Mouse (Mus musculus) heart, adult 11 months (tissue): ENCODE data around the gene Olfr1467.

Experiments used
- DNase-seq: peaks from one replicate; pipeline ENCODE4 v3.0.0; 2022

Gene Olfr1467

DNA sequence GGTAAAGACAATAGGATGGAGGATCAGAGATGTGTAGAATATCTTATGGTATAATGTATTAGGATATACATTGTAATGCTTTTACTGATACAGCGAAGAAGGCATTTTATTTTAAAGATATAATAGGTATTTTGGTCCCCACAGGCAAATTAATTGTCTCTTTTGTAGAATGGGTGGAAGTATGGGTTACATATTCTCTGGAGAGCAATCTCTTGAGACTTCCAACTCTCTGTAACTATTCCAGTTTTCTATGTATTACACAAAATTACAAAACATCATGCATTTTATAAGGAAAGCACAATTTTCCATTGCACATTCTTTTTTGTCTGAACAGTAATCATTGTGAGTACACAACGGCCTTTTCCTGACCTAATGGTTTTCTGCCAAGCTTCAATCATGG, at the start of gene Olfr1467:
Gene Olfr1467 (plus strand): TSS at position 301 of the 400 bp plus-strand sequence.
- DNase-seq = no peak

DNA sequence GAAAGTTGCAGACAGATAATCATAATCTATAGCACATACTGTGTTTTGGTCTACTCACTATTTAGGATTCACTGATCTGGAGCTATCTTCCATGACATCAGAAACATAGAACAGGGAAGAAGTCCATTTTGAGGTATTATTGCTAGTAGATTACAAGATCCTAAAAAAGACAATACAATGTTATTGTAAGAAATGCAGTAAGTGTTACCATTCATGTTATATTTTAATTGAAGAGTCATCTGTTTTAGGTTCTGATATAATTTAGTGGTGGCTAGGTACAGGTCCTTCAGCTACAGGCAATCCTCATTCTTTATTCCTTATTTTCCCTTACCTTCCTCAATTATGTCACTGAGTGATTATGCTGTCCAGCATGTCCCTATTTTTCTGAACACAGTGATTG, 46.6 kb upstream of the Olfr1467 start, which contains the start of gene Olfr1465:
Gene Olfr1465 (minus strand): TSS at position 101 of the 400 bp plus-strand sequence.
- no peak for DNase-seq

DNA sequence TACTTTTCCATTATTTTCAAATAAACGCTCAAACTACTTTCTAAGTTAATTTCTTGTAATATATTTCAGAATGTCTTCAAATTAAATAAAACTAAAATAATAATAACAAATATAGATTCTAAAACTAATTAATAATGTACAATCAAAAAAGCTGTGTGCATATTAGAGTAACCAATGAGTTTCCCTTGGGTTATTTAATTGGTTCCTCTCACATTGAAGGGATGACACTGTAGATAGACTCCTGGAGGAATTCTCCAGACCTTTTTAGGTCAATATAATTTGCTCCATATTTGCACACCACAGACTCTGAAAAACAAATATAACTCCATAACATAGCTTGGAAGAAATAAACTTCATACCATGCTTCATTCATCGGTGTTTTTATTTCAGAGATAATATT, 23.5 kb upstream of the Olfr1467 start, which contains the start of gene Olfr1466:
Gene Olfr1466 (plus strand): TSS at position 301 of the 400 bp plus-strand sequence.
- DNase-seq = no peak

DNA sequence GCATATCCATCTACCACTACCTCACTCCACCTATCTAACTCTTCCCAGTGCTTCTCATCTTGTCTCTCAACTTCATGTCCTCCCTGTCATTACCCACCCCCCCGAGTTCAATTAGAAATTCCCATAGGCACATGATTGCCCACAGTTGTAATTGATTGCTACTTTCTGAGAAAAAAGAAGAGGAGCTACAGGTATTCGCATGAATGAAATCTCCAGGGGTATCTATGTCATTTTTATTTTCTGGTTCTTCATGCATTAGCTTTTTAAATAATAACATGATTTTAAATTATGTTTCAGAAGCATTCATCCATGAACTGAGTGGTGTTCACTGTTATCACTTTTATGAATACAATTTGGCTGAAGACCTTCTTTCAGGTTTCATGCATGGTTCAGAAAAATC, 45.5 kb downstream of the Olfr1467 start, which contains the start of gene Olfr1469:
Gene Olfr1469 (plus strand): TSS at position 301 of the 400 bp plus-strand sequence.
- DNase-seq = no peak
